Mouse (Mus musculus) heart, adult 2 months (tissue): ENCODE measurements around the gene Hivep2.

ENCODE experiments used
- EP300 ChIP-seq: fragments of 200-500 bp; IDR thresholded peaks from 2 replicates; pipeline ENCODE4 v1.6.1; 2011; ENCODE audit warnings: low read depth, low read length, control low read depth; ENCODE audit not compliant: insufficient read depth
- POLR2A ChIP-seq: fragments of 200-500 bp; IDR thresholded peaks from 2 replicates; pipeline ENCODE4 v1.6.1; 2011; ENCODE audit warnings: mild to moderate bottlenecking, low read depth, low read length, control low read depth; ENCODE audit not compliant: insufficient read depth

GRCm38 (mm10) chr10:13971268-13971667 lies 5.4 kb downstream of the Hivep2 start:
- no peak for TF ChIP-seq POLR2A
- TF ChIP-seq EP300: no peak
